Mouse (Mus musculus) heart, adult 2 months (tissue): ENCODE measurements around the gene Atp7a. TPM values are rescaled to one million over a fixed set of nuclear protein-coding genes. Genes with fewer than 3 reads are reported as not detected.

Source experiments
- DNase-seq, 2 experiments: peaks; one replicate each; pipeline ENCODE4 v3.0.0; 2021
- H3K27ac ChIP-seq: fragments of 200-600 bp; 2 replicates; pipeline ENCODE4 v1.8.1; 2022
- H3K27me3 ChIP-seq: fragments of 200-500 bp; 2 replicates; pipeline ENCODE4 v1.6.1; 2012; ENCODE audit warnings: mild to moderate bottlenecking, low read length, inconsistent platforms, mixed read lengths; ENCODE audit not compliant: control insufficient read depth, insufficient read depth
- H3K36me3 ChIP-seq: fragments of 200-500 bp; 2 replicates; pipeline ENCODE4 v1.6.1; 2012; ENCODE audit warnings: low read length, inconsistent platforms; ENCODE audit not compliant: control insufficient read depth, insufficient read depth
- H3K4me1 ChIP-seq: fragments of 200-500 bp; 2 replicates; pipeline ENCODE4 v1.6.1; 2011; ENCODE audit warnings: low read length; ENCODE audit not compliant: control insufficient read depth, insufficient read depth
- H3K4me3 ChIP-seq: fragments of 200-600 bp; 2 replicates; pipeline ENCODE4 v1.8.1; 2022
- H3K79me2 ChIP-seq: fragments of 200-500 bp; replicated peaks from 2 replicates; pipeline ENCODE4 v1.6.1; 2012; ENCODE audit warnings: mild to moderate bottlenecking, inconsistent platforms, low read length, moderate library complexity, mixed read lengths; ENCODE audit not compliant: control insufficient read depth, insufficient read depth
- H3K9ac ChIP-seq: fragments of 200-500 bp; 2 replicates; pipeline ENCODE4 v1.6.1; 2012; ENCODE audit warnings: low read depth, mild to moderate bottlenecking, control low read depth, inconsistent platforms, low read length, mixed read lengths
- CTCF ChIP-seq: fragments of 200-600 bp; IDR thresholded peaks from 2 replicates; pipeline ENCODE4 v1.8.1; 2022; ENCODE audit warnings: antibody characterized with exemption, mild to moderate bottlenecking, moderate library complexity
- EP300 ChIP-seq: fragments of 200-500 bp; IDR thresholded peaks from 2 replicates; pipeline ENCODE4 v1.6.1; 2011; ENCODE audit warnings: low read depth, low read length, control low read depth; ENCODE audit not compliant: insufficient read depth
- POLR2A ChIP-seq: fragments of 200-500 bp; IDR thresholded peaks from 2 replicates; pipeline ENCODE4 v1.6.1; 2011; ENCODE audit warnings: mild to moderate bottlenecking, low read depth, low read length, control low read depth; ENCODE audit not compliant: insufficient read depth
- WGBS: fragments of 180-500 bp; shearing (Covaris S2); methylation state at CpG from one replicate; pipeline ENCODE4 v1.1.7; 2018; 5-methylcytosine and 5-hydroxymethylcytosine counted together
- intact Hi-C: fragments of 180-260 bp; cut with DNase I; formaldehyde crosslinking; loops from one replicate; pipeline ENCODE4 v1.15.1; 2025
- polyA plus RNA-seq: library from polyadenylated mRNA; depleted of rRNA; stranded (reverse); fragments of >200 nt; gene quantifications from 2 replicates; pipeline ENCODE4 v1.2.3, GENCODE M21; 2012
- total RNA-seq, 2 experiments: library from RNA; stranded (reverse); gene quantifications; 2 replicates each; pipeline ENCODE4 v1.2.3; 2021

The Atp7a gene
- total and polyA plus RNA-seq, 3 experiments = 1.6 to 7.3 (median 6.7) TPM

GRCm38 (mm10) chrX:106030176-106030575, 3.1 kb downstream of the Atp7a start:
- no peaks in the 10 kb centered on the region for H3K4me1 ChIP-seq
- no peak for TF ChIP-seq CTCF
- TF ChIP-seq POLR2A = no peak
- TF ChIP-seq EP300 = no peak
- no peak for DNase-seq
- no peak overlapping the region for H3K27ac ChIP-seq
- no peaks in the 10 kb centered on the region; the same call in 1 of the 2 replicates for H3K79me2 ChIP-seq
- intact Hi-C loops = no loop called here
- H3K36me3 ChIP-seq = no peaks in the 10 kb centered on the region
- no peaks in the 10 kb centered on the region for H3K27me3 ChIP-seq
- no peak overlapping the region for H3K4me3 ChIP-seq
- WGBS = 70% methylated on average over 5 of the region's 5 CpGs
- no peak overlapping the region for H3K9ac ChIP-seq

GRCm38 (mm10) chrX:106031124-106031523, 4.0 kb downstream of the Atp7a start:
- no peak for DNase-seq
- H3K27me3 ChIP-seq = no peaks in the 10 kb centered on the region
- intact Hi-C loops = no loop called here
- no peak overlapping the region for H3K9ac ChIP-seq
- TF ChIP-seq CTCF (no peak), POLR2A (no peak), EP300 (no peak)
- H3K36me3 ChIP-seq = no peaks in the 10 kb centered on the region
- H3K4me1 ChIP-seq = no peaks in the 10 kb centered on the region
- H3K79me2 ChIP-seq = no peaks in the 10 kb centered on the region; the same call in 1 of the 2 replicates
- no peak overlapping the region for H3K4me3 ChIP-seq
- no peak overlapping the region for H3K27ac ChIP-seq

- Histone ChIP-seq H3K4me3 (no peak overlapping the region), H3K27me3 (no peaks in the 10 kb centered on the region), H3K36me3 (no peaks in the 10 kb centered on the region), H3K79me2 (peaks cover 1% of the 10 kb centered on the region; the same call in 1 of the 2 replicates), H3K27ac (no peak overlapping the region), H3K9ac (no peak overlapping the region), H3K4me1 (no peaks in the 10 kb centered on the region; the same call in 1 of the 2 replicates)
- 48% methylated on average over 2 of the region's 2 CpGs for WGBS
- no peak for DNase-seq
- TF ChIP-seq CTCF = no peak
- TF ChIP-seq EP300 = no peak
- TF ChIP-seq POLR2A = no peak
- intact Hi-C loops = no loop called here
Observed at GRCm38 (mm10) chrX:106035727-106036126, 8.7 kb downstream of the Atp7a start.

GRCm38 (mm10) chrX:106037185-106037752, 10.2 kb downstream of the Atp7a start:
- Histone ChIP-seq H3K9ac (no peak overlapping the region), H3K4me1 (no peaks in the 10 kb centered on the region; the same call in 1 of the 2 replicates), H3K36me3 (no peaks in the 10 kb centered on the region), H3K27me3 (no peaks in the 10 kb centered on the region), H3K4me3 (no peak overlapping the region), H3K27ac (no peak overlapping the region), H3K79me2 (peaks cover 1% of the 10 kb centered on the region; the same call in 1 of the 2 replicates)
- no peak for DNase-seq
- TF ChIP-seq EP300 (no peak), POLR2A (no peak), CTCF (no peak)
- 65% methylated on average over 3 of the region's 3 CpGs for WGBS
- intact Hi-C loops = no loop called here

- no peak for DNase-seq
- intact Hi-C loops = no loop called here
- 31% methylated on average over 8 of the region's 8 CpGs for WGBS
- no peak for TF ChIP-seq CTCF
- no peak for TF ChIP-seq POLR2A
- TF ChIP-seq EP300 = no peak
- Histone ChIP-seq H3K9ac (no peak overlapping the region), H3K4me1 (peaks cover 5% of the 10 kb centered on the region), H3K27ac (peak overlapping the region; percentile 45), H3K79me2 (0 out of 2 replicates have a peak, but pooled peaks cover 1% of the 10 kb centered on the region), H3K36me3 (peaks cover 2% of the 10 kb centered on the region; the same call in 1 of the 2 replicates), H3K27me3 (no peaks in the 10 kb centered on the region), H3K4me3 (no peak overlapping the region)
Observed at GRCm38 (mm10) chrX:106043863-106044617, 17.0 kb downstream of the Atp7a start.

GRCm38 (mm10) chrX:106045455-106045854, 18.4 kb downstream of the Atp7a start:
- intact Hi-C loops = no loop called here

More at GRCm38 (mm10) chrX:106045455-106045854, 18.4 kb downstream of the Atp7a start:
- Histone ChIP-seq H3K36me3 (peaks cover 2% of the 10 kb centered on the region; the same call in 1 of the 2 replicates), H3K4me1 (peaks cover 5% of the 10 kb centered on the region), H3K9ac (no peak overlapping the region), H3K27me3 (no peaks in the 10 kb centered on the region), H3K79me2 (no peaks in the 10 kb centered on the region), H3K4me3 (no peak overlapping the region), H3K27ac (no peak overlapping the region)
- DNase-seq = no peak
- WGBS = 68% methylated on average over 2 of the region's 2 CpGs
- no peak for TF ChIP-seq CTCF
- TF ChIP-seq EP300 = no peak
- no peak for TF ChIP-seq POLR2A
